Mouse (Mus musculus): ENCODE results near the gene A1bg. TPM values are rescaled to one million over a fixed set of nuclear protein-coding genes. Genes with fewer than 3 reads are reported as not detected.

The A1bg gene
- total RNA-seq (2022): not detected

DNA sequence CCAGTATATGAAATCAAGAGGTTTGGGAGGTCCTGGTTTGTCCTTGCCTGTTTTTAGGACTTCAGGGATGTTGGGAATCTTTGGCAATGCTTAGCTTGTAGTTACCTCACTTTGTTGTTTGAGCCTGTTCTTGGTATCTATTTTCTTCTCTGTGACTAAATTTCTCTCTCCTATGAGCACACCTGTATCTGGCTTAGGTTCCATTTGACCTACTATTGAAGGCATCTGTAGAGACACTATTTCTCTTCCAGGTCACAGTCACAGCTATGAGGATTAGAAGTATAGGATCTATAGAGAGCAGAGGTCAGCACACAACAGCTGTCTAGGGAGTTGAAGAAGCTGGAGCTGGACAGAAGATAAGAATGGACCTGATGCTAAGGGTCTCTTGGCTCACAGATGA is at the start of gene A1bg:
Gene A1bg (minus strand): TSS at position 101 of the 400 bp plus-strand sequence.
- DNase-seq (ENCODE audit: low spot score in 2 of 2): no peak

DNA sequence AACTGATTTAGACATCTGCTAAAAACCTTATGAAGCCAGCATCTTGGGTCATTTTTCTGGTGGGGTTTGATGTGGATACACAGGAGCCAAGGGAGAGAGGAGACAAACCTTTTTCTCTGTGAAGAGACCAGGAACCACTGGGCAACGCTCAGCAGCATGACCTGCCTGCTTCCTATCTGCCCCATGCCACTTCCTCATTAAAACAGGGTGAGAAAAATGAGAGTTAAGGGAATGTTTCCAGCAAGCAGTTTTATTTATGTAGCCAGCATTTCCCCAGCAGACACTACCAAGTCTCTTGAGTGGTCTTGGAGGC is 45.7 kb upstream of the A1bg start:
- DNase-seq (ENCODE audit: low spot score in 2 of 2): no peak

DNA sequence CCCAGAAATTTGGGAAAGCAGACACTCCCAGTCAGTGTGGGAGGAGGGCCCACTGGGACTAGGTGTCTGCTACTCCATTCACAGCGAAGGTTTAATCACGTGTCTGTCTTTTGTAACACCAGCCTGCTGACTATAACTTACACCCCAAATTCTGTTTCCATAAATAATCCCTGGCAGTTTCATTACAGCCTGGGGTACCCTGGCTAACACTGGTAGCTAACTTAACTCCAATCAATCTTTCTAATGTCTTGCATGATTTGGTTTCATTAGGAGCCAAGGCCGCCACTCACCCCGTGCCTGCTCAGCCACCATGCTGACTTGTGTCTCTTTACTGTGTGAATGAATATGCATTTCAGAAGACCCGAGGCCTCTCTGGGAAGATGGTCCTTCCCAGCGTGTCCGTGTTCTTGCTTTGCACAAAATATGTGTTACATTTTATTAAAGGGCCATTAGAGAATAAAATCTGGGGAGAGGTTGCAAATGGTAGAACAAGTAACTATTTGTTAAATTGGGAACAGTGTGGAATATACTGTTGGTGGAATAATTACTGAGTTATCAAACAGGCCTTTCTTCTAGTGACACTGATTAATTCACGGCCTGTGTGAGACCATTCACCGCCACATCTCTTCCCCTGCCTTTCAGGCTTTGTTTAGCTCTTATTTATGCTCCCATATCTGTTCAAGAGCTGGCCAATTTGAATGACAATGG is 45.2 kb upstream of the A1bg start:
- no peak for DNase-seq (ENCODE audit: low spot score in 2 of 2)

DNA sequence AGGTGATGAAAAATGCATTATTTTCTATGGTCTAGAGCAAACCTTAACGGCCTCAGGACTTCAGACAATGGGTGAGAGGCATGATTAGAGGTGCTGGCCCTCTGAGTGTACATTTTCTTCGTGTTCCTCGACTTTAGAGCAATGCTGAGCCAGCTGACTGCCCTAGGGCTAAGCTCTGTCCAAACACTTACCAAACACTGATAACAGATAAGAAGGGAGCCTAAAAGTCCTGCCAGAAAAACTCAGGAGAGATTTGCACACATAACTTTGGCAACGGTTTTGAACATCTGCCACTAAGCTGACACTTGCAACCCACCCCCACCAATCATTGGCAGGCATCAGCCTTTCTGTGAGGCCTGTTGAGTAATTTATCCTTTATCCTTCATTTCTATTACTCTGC is 2.9 kb upstream of the A1bg start:
- DNase-seq (ENCODE audit: low spot score in 2 of 2): no peak

DNA sequence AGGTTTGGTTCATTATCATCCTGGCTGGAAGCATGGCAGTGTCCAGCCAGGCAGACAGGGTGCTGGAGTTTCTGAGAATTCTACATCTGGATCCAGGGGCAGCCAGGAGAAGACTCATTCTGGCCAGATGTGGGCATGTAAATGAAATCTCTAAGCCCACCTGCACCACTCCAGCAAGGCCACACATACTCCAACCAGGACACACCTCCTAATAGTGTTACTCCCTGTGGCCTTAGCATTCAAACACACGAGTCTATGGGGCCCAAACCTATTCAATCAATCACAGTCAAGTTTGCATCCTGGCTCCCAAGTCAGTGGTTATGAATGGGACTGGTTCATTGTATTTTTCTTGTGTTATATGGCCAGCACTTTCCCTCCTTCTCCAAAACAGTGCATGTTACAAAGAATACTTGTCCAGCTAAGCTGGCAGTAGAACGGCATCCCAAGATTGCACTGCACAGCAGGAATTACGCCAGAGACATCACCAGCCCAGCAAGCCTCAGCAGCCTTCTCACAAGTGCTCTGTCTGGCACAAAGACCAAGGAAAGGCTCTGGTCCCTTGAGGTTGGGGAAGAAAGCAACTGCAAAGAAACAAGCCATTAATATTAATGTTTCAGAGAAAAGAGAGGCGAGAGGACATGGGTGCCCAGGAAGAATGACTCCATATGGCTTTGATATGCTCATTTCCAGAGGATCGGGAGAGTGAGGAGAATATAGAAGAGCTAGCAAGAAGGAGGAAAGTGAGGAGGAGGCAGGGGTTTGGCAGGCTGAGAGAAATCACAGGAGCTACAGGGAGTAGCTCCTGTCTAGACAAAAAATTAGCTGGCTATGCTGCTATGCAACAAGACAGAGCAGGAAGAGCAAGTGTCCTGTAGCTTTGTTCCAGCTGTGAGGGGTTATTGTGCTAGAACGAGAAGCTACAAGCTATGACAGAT is 18.8 kb downstream of the A1bg start:
- DNase-seq (ENCODE audit: low spot score in 2 of 2): no peak

DNA sequence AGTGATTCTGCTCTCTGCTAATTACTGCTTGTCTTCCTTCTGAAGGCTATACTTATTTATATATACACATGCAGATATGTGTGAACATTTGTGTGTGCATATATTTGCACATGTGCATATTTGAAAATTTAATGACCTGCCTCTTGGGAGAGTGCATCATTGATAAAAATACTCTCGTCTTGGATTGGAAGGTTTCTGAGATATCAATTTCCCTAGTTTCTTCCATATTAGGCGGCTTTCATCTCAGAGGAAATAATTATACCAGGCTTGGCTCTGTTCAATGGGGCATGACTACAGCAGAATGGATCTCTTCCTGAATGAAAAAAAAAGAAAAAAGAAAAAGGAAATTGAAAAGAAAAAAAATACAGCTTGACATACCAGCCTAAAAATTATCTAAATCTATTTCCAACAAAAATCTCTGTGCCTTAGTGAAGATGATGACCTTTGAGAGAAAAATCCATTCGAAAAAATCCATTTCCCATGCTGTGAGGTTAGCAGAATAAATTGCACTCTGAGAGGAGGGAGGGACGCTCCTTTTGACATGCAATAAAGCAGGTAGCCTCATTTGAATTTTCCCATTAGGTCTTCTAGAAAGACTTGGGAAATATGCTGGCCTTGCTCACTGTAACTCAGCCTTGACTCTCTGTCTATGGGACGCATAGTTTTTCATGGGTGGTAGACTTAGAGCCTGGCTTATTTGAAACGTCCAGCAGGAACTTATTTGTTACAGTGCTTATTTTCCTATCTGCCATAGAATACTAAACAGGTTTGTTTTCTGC is 24.4 kb downstream of the A1bg start:
- DNase-seq (ENCODE audit: low spot score in 2 of 2): no peak

DNA sequence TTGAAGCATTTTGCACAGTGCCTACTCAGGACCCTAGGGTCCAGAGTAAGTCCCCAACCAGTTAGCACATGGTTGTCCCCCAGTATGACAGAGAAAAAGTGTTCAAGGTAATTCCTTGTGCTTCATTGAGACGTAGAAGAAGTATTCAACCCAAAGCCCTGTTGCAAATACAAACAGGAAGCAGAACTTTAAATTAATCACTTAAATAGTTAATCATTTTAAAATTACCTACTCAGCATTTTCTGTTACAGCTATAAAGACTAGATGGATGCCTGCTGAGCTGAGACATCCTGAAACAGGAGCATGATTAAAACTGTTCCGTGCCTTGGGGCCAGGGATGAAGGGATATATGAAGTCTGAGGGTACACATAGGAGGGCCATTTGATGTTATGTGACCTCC is 26.8 kb downstream of the A1bg start:
- DNase-seq (ENCODE audit: low spot score in 2 of 2): no peak

DNA sequence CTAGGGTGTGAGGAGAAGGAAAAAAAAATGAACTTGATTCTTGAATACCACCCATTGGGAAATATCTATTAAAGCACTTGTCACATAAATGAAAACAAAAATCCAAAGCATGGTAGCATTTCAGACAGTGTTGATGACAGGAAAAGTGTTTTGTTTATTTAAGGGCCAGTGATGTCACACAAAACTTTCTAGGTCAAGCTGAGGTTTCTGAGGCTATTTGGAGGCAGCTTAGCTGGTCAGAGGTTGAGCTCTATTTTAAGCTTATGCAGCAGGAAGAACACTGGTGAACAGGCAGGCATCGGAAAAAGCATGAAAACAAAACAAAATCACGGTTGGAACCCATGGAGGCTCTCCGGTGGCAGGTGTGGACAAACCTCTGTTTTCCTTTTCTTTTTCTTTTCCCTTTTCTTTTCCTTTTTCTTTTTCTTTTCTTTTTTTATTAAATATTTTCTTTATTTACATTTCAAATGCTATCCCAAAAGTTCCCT is 29.8 kb downstream of the A1bg start:
- no peak for DNase-seq (ENCODE audit: low spot score in 2 of 2)

DNA sequence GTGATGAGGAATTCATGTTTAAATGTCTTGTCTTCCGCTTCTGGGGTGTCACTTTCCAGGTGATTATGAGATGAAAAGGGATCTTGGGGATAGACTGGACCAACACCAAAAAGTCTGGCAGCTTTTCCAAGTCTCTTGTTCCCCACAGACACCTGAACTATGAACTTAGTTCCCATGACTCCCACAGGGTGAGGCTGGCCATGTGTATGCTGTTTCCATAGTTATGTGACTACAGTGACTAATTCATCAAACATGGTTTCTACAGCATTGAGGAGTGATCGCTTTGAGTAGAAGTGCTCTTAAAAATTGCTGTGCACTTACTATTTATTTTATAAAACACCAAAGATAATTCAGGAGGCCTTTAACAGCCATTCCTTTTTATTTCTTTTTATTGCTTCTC is 34.1 kb downstream of the A1bg start:
- DNase-seq (ENCODE audit: low spot score in 2 of 2): no peak

DNA sequence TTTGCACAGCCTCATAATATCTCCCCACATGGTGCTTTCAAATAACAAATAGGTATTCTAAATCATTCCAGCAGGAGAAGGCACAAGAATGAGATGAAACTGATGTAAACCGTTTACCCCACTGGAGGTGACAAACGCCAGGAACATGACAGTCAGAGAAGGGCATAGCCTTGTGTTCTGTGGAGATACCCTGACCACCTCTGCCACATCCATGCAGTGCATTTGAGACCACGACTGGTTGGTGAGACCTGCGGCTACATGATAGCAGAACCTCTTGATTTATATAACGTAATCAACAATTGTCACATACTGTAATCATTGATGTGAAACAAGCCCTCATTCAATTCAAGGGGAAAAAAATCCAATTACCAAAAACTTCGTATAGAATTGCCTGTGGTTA is 47.1 kb downstream of the A1bg start:
- DNase-seq (ENCODE audit: low spot score in 2 of 2): no peak

DNA sequence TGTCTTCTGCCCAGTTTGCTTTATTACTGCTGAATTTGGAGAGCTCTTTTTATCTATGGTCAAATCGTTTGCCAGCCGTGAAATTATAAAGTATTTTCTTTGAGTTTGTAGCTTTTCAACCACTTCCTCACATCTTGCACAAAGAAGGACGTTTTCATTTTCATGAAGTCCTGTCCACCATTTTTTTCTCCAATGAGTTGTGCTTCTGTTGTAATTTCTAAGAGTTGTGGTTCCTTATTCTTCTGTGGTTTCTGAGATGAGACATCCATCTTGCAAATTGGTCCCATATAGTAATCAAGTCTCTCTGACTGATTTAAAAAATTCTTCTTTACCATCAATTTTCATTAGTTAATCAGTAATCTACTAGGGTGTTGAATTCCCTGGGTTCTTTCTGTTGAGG is 60.4 kb downstream of the A1bg start:
- DNase-seq (ENCODE audit: low spot score in 2 of 2): no peak

DNA sequence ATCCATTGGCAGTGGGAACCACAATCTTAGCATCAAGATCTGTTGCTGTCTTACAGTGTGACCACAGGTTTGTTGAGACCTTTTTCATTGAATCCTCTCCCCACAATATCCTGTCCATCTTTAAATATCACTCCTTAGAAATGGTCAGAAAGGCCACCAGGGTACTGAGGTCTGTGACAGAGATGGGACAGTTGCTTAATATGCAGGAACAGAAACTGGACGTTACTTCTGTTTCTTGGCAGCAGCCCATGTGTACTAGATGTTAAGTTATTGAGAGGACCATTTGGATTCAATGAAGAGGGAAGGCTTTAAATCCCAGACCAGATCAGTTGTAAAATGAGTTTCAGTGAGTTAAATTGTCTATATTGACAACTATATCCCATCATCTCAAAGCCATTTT is 67.7 kb downstream of the A1bg start:
- no peak for DNase-seq (ENCODE audit: low spot score in 2 of 2)

DNA sequence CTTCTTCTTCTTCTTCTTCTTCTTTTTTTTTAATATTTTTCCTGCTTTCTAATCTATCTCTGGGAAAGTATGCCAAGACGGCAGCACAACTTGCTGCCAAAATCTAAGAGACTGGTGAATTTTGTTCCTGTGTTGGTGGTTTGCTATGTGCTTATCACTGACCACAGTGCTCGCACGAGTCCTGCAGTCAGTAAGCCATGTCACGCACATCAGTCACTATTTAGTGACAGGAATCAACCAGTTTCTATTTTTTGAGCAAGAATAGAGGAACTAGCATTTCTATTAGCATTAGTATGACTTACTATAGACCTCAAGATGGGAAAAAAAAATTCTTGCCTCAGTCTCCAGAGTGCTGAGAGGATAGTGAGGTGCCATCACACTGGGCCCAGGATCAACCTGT is 68.7 kb downstream of the A1bg start:
- DNase-seq (ENCODE audit: low spot score in 2 of 2): no peak

DNA sequence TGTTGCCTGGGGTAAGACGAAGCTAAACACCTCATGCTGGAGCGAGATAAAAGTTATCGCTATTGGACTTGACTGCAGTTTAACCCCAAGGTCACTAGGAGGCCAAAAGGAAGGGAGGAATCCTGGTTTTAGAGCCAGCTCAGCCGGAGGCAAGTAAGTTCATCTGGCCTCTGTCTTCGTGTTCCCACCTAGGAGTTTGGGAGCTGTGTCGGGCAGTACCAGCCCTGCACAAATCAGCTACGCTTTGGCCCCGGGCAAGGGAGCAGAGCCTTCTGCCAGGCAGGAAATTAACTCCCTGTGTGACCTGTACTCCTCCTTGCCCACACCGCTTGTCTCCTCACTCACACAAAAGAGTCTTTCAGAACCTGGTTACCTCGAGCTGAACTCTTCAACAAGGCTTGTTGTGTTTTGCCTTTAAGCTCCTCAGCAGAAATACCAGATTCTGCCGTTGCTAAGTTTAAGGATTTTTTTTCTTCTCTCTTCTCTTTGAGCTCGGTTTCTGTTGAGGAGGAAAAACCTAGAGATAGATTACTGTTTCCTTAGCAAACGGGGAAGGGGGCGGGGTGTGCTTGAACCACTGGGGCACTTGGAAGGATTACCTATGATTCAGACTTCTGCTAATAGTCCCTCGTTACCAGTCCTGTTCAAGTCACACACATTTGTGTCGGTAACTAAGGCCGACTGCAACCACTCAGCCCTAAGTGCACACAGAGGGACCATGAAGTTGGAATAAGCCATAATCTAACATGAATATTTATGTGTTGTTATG is 69.4 kb downstream of the A1bg start, which contains the start of gene Fam84b:
Gene Fam84b (minus strand): TSS at position 548 of the 769 bp plus-strand sequence.
- DNase-seq (ENCODE audit: low spot score in 2 of 2): no peak

DNA sequence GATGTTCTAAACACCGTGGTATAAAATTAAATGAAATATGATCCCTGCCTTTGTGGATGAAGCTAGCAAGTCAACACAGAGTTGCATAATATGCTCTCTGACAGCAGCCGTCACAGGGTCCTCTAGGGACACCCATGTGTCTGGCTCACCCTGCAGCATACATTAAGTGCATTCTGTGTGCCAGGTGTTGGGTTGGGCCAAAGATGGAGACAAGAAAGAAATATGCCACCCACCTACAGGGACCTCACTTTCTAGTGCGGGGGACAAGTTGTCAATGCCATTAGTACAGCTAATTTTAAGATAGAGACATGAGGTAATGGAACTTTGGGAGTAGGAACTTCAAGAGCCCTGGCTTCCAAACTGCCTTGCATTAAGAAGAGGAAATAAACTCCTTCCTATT is 74.2 kb downstream of the A1bg start:
- DNase-seq (ENCODE audit: low spot score in 2 of 2): no peak

Other genes starting within 250 kb of the A1bg start
- 10 to 100 TPM; 10.2 to 14.3 (median 11.9) TPM for gene Fam84b, start 69.2 kb downstream of the A1bg start, total RNA-seq (2022)

Measured in layer of hippocampus, adult 8-10 months (tissue).